Mouse (Mus musculus) bone marrow, adult 2 months (tissue): Measurements from ENCODE around the gene Immp2l. TPM values are rescaled to one million over a fixed set of nuclear protein-coding genes. Genes with fewer than 3 reads are reported as not detected.
"Not testable (repeated sequence)": the region's sequence is repeated elsewhere in the genome, so short reads cannot be mapped to it uniquely, and the experiment has no call there.

ENCODE experiments used
- H3K27ac ChIP-seq: fragments of 200-500 bp; 2 replicates; pipeline ENCODE4 v1.5.1; 2012; ENCODE audit warnings: low read depth, mild to moderate bottlenecking, control low read depth, inconsistent platforms, low read length; ENCODE audit not compliant: control insufficient read depth, poor library complexity, insufficient read depth
- H3K4me1 ChIP-seq: fragments of 200-500 bp; 2 replicates; pipeline ENCODE4 v1.6.1; 2011; ENCODE audit warnings: low read length; ENCODE audit not compliant: control insufficient read depth, insufficient read depth
- H3K4me3 ChIP-seq: fragments of 200-500 bp; replicated peaks from 2 replicates; pipeline ENCODE3; 2011; ENCODE audit warnings: mild to moderate bottlenecking, low read depth, low read length, control low read depth; ENCODE audit not compliant: control insufficient read depth
- CTCF ChIP-seq: fragments of 200-500 bp; IDR thresholded peaks from 2 replicates; pipeline ENCODE4 v1.5.1; 2011; ENCODE audit warnings: low read length, control low read depth; ENCODE audit not compliant: control insufficient read depth, insufficient read depth
- POLR2A ChIP-seq: fragments of 200-500 bp; IDR thresholded peaks from 2 replicates; pipeline ENCODE4 v1.6.1; 2011; ENCODE audit warnings: low read depth, mild to moderate bottlenecking, control low read depth, low read length, borderline replicate concordance; ENCODE audit not compliant: control insufficient read depth
- WGBS: fragments of 180-500 bp; shearing (Covaris S2); methylation state at CpG from one replicate; pipeline ENCODE4 v1.1.7; 2018; 5-methylcytosine and 5-hydroxymethylcytosine counted together
- polyA plus RNA-seq: library from polyadenylated mRNA; stranded (reverse); fragments of >200 nt; gene quantifications from 2 replicates; pipeline ENCODE4 v1.2.4, GENCODE M21; 2011; ENCODE audit warnings: low replicate concordance; ENCODE audit not compliant: missing spikeins, insufficient read depth, insufficient read length

The Immp2l gene
- polyA plus RNA-seq, 1 experiment = not detected

- WGBS = 71% methylated on average over 3 of the region's 3 CpGs
Measured at GRCm38 (mm10) chr12:41763396-41763795, 739.5 kb downstream of the Immp2l start.

GRCm38 (mm10) chr12:41773961-41774360 is 750.1 kb downstream of the Immp2l start:
- Histone ChIP-seq H3K4me3 (no peak overlapping the region), H3K27ac (no peak overlapping the region), H3K4me1 (no peaks in the 10 kb centered on the region)
- 82% methylated on average over 3 of the region's 3 CpGs for WGBS
- no peak for TF ChIP-seq CTCF
- no peak for TF ChIP-seq POLR2A

More at GRCm38 (mm10) chr12:41763396-41763795, 739.5 kb downstream of the Immp2l start:
- Histone ChIP-seq H3K27ac (no peak overlapping the region), H3K4me1 (no peaks in the 10 kb centered on the region), H3K4me3 (no peak overlapping the region)
- no peak for TF ChIP-seq POLR2A
- TF ChIP-seq CTCF = no peak

- 86% methylated on average over 5 of the region's 5 CpGs for WGBS
Measured at GRCm38 (mm10) chr12:41774623-41775323, 750.9 kb downstream of the Immp2l start.

GRCm38 (mm10) chr12:41777762-41778161 is 753.9 kb downstream of the Immp2l start:
- not testable (repeated sequence) for H3K4me3 ChIP-seq, H3K4me1 ChIP-seq, H3K27ac ChIP-seq
- no CpG with 5 or more reads among the region's 4 CpGs for WGBS

More at GRCm38 (mm10) chr12:41774623-41775323, 750.9 kb downstream of the Immp2l start:
- TF ChIP-seq POLR2A = no peak
- no peak for TF ChIP-seq CTCF
- Histone ChIP-seq H3K27ac (no peak overlapping the region), H3K4me1 (no peaks in the 10 kb centered on the region), H3K4me3 (no peak overlapping the region)

- not testable (repeated sequence) for H3K4me1 ChIP-seq, H3K4me3 ChIP-seq, H3K27ac ChIP-seq
- WGBS = 73% methylated on average over 1 of the region's 1 CpGs
Measured at GRCm38 (mm10) chr12:41793681-41794080, 769.8 kb downstream of the Immp2l start.

DNA sequence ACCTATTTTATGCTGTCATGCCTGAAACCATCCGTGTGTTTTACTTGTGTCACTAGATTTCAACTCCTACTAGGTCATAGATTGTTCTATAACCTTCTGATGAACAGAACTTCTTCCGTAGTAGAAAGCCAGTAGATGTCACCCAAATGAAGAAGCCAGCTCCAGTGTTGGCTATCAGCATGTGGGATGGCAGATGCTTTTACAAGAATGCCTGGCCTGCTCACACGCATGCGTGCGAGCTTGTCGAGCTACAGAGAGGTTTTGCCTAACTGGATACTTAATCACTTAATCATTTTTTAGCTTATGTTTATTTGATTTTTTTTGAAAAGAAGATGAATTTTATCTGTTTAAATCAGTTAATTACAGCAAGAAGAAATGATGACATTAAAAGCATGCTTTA is 805.6 kb downstream of the Immp2l start:
- Histone ChIP-seq H3K4me3 (no peak overlapping the region), H3K4me1 (no peaks in the 10 kb centered on the region), H3K27ac (no peak overlapping the region)
- 86% methylated on average over 6 of the region's 6 CpGs for WGBS
- TF ChIP-seq CTCF (no peak), POLR2A (no peak)

GRCm38 (mm10) chr12:41831731-41832130 is 807.8 kb downstream of the Immp2l start:
- WGBS = 83% methylated on average over 7 of the region's 7 CpGs
- no peak overlapping the region for H3K27ac ChIP-seq
- H3K4me3 ChIP-seq = no peak overlapping the region
- H3K4me1 ChIP-seq = no peaks in the 10 kb centered on the region
- no peak for TF ChIP-seq CTCF
- TF ChIP-seq POLR2A = no peak

DNA sequence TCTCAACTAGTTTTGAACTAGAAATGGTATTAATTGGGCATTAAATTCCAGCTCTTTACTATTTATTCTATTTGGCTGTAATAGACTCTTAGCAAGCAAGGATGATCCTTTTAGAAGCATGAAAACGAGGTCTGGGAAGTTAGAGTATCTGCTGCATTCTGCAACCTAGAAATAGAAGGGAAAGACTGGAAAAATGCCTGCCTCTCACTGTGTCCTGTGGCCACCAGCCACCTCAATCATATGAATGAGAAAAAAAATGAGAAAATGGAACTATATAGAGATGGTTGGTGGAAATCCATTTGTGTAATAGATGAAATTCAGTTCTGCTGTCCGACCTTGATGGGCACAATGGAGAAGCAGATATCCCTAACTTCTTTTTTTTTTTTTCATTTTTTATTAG is 810.8 kb downstream of the Immp2l start:
- no peaks in the 10 kb centered on the region for H3K4me1 ChIP-seq
- TF ChIP-seq POLR2A (no peak), CTCF (no peak)
- H3K27ac ChIP-seq = no peak overlapping the region
- no peak overlapping the region for H3K4me3 ChIP-seq
- WGBS = 82% methylated on average over 2 of the region's 2 CpGs

DNA sequence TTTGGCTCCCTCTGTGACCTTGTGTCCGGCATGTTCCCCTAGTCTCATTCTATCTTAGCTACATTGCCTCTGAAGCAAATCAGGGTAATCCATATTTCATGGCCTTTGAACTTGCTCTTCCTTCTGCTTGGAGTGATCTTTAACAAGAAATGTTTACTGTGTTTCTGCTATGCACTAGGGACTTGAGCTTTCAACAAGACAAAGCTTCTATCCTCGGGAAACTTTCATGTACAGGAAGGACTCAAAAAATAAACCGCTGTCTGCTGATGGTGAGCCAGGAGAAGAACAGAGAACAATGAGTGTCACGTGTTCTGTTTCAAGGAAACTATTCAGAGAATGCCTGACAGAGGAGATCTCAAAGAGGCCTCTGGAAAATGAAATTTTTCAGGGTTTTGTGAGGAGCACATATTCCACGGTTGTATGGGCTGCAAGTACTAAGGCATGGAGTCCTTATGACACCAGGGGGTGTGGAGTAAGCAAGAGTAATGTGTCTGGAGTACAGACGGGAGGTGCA is 814.5 kb downstream of the Immp2l start:
- Histone ChIP-seq H3K4me1 (no peaks in the 10 kb centered on the region), H3K27ac (no peak overlapping the region), H3K4me3 (no peak overlapping the region)
- WGBS = 71% methylated on average over 6 of the region's 6 CpGs
- TF ChIP-seq POLR2A (no peak), CTCF (no peak)
